Mouse (Mus musculus) c-Kit-positive CD71-negative TER-119-negative erythroid progenitor cells, embryonic 14.5 days (primary cell): Measurements from ENCODE around the gene Appl2.

Experiments used
- DNase-seq: peaks from one replicate; pipeline ENCODE4 v3.0.0-alpha.2; 2013; ENCODE audit warnings: low read depth

The Appl2 gene

DNA sequence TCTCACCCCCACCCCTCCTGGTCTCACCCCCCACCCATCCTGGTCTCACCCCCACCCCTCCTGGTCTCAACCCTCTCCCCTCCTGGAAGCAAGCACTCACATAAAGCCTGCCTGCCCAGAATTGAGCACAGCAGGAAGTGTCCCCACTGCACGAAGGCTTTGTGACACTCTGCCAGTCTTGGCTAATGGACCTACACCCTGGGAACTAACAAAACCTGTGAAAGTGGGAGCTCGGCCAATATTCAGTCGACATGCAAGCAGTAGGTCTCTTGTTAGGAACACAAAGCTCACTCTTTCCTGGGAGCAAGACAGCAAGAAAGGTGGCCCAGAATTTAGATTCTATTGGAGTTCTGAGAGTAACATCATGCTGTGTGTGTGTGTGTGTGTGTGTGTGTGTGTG is 17.6 kb downstream of the Appl2 start:
- DNase-seq = no peak

- DNase-seq = no peak
These were observed 18.7 kb downstream of the Appl2 start for GRCm38 (mm10) chr10:83629878-83630277.

DNA sequence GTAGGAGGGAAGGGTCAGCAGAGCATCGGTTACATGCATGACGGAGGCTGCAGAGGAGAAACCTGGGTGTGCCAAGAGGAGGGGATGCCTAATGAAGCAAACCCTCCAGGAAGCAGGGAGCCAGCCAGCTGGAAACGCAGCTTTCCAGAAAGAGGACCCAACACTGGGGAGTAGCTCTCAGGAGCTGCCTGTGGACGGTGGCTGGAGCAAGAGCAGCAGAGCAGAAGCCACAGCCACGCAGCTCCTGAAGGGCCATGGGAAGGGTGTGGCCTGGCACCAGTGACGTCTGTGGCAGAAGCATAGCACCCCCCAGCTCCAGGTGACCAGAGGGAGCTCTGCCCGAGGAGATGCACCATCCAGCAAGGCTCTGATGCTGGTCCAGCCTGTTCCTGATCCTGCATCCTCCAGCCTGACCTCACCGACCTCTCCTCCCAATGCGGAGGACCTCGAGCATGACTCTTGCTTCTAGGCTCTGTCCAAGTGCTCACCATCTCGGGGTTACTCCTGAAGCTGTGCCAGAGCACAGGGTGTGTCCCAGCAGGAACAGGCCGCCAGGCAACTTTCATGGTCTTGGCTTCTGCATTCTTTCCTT is 19.3 kb downstream of the Appl2 start:
- DNase-seq = no peak

GRCm38 (mm10) chr10:83628241-83628640 is 20.3 kb downstream of the Appl2 start:
- no peak for DNase-seq

GRCm38 (mm10) chr10:83627113-83627687 is 21.3 kb downstream of the Appl2 start:
- no peak for DNase-seq

- no peak for DNase-seq
These were observed 23.7 kb downstream of the Appl2 start for GRCm38 (mm10) chr10:83624841-83625240.

- no peak for DNase-seq
These were observed 24.5 kb downstream of the Appl2 start for GRCm38 (mm10) chr10:83624065-83624464.

GRCm38 (mm10) chr10:83620350-83621055 is 28.0 kb downstream of the Appl2 start:
- DNase-seq = no peak

GRCm38 (mm10) chr10:83618819-83619440 is 29.6 kb downstream of the Appl2 start:
- DNase-seq = no peak

GRCm38 (mm10) chr10:83617366-83617765 is 31.2 kb downstream of the Appl2 start:
- peak; percentile 23 for DNase-seq

GRCm38 (mm10) chr10:83612648-83613215 is 35.8 kb downstream of the Appl2 start:
- DNase-seq = no peak

DNA sequence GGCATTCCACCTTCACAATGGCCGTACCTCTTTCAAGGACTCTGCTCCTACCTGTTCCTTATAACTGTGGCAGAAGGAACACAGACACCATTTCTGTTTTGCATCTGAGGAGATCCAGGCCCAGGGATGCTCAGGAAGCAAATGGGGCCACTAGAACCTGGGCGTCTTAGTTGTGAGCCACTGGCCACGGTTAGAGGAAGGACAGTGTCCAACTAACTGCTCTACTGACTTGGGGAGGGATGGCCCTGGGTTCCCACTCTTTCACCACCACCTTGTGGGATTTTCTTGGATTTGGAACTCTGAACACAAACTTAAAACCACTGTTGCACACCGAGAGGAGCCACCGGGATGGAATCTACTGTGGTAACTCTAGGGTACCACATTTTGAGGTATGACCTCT is 36.7 kb downstream of the Appl2 start:
- no peak for DNase-seq

DNA sequence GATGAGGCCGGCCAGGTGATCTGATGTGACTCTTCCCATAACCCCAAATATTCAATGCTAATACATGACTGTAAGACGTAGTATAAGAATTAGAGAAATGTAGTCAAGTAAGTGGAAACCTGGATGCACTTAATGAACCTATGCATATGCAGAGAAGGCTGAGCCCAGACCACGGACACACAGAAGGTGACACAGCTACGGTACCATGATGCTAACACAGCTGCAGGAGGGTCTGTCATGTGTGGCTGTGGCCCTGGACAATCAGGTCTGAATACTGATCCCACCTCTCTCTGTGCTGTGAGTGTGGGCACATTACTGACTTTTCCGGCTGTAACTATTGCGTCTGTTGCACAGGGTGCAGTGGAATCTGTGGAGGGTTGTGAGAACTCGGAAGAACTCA is 38.0 kb downstream of the Appl2 start:
- DNase-seq = no peak

- no peak for DNase-seq
These were observed 39.9 kb downstream of the Appl2 start for GRCm38 (mm10) chr10:83608596-83608995.

DNA sequence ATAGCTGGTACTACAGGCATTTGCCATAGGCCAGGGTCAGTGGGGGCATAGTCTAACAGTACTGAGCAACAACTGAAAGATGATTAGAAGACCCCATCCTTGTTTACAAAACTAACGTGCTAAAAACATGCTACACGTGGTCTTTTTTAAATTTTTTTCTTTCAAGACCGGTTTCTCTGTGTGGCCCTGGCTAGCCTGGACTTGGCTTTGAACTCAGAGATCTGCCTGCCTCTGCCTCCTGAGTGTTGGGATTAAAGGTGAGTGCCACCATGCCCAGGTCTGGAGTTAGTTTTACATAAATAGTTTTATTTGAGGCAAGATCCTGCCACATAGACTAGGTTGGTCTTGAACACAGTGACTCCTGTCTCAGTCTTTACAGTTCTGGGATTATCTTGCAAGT is 41.4 kb downstream of the Appl2 start:
- no peak for DNase-seq

GRCm38 (mm10) chr10:83605637-83606183 is 42.8 kb downstream of the Appl2 start:
- DNase-seq = no peak

GRCm38 (mm10) chr10:83603956-83604564 is 44.5 kb downstream of the Appl2 start:
- no peak for DNase-seq

DNA sequence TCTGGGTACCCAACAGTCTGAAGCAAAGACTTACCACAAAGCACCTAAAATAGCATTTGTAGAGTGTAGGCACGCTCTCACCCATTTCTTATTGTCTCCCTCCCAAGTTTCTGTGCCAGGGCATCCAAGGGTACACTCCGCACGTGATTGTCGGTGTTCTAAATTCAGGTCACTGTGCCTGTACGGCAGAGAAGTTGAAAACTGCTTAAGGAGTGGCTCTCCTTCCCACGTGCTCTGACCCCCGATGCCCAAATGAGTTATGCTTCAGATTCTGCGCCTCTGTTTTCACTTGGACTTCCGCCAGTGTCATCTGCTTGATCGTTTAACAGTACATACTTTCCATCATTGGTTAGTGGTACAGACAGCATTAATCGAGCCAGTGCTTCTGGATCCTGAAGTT is 47.9 kb downstream of the Appl2 start:
- no peak for DNase-seq

DNA sequence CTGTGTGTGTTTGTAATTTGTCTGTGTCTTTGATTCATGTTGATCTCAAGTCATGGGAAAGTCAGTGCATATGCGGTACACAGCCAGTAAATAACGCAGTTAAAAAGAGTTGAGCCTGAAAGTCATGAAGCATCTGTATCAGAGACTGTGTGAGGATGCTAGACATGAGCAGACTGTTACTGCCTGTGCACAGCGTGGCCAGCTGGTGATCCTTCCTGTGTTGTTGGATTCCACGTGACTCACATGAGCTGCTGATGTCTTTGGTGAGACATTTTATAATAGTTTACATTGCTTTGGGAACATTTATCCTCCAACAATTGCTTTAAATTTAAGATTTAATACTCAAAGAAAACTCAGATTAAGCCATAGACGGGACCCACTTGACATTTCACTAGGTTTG is 54.0 kb downstream of the Appl2 start:
- DNase-seq = no peak

DNA sequence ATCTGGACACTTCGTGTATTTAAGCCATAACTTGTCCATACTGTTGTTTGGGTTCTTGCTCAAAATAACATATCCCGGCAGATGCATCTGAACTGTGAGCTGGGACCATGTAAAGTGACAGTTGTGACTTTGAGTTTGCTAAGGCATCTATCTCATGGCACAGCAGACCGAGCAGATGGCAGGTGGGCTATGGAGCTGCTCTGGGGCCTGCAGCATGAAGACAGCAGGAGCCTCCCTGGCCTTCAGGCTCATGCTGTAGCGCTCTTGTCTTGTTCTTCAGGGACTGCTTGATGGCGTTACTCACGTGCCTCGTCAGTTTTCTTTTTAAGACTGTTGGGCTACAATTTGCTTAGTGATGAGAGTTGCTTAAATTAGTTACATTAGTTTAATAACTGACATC is 55.9 kb downstream of the Appl2 start:
- no peak for DNase-seq

DNA sequence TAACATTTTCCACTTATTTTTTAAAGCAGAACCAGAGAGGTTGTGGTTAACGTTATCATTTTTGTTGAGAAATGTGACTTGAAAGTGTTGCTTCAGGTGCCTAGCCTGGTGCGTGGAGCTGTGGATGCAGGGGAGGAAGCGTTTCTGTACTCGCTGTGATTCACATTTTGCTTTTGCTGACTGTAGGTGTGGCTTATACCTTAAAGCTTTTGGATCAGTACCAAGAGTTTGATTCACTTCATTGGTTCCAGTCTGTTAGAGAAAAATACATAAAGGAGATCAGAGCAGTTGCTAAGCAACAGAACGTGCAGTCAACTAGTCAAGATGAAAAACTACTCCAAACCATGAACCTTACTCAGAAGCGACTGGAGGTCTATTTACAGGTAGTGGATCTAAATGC is 57.7 kb downstream of the Appl2 start:
- no peak for DNase-seq
